ENCODE assay signal across 26 mouse cellular contexts in the genomic region with DNA sequence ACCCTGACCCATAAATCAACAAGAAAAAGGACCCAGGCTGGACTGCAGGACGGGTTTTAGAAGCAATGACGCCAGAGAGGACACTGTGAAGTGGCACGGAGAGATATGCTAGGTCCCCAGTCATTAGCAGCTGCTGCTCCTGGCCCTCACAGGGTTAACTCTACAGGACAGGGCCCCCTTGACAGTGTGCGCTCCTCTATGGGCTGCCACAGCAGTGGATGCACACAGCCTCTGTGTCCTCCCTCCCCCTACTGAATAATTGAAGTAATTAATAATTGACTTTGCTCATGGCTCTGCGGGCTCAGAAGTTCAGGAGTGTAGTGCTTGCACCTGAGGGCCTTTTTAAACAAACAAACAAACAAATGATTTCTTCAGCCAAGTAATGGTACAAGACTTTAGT. TPM values are rescaled to one million over a fixed set of nuclear protein-coding genes. Genes with fewer than 3 reads are reported as not detected.
A peak's percentile ranks its signal among the peaks of the same experiment; 100 is the strongest.
DNase-seq lines count a peak whose midpoint lies in the region; ATAC-seq and TF ChIP-seq lines count a peak whose summit lies in the region.
"Had no signal": no experiment of that assay in that cellular context is flagged by ENCODE, and none has a peak within 500 bp of the region (broad histone marks: within the 10 kb centered on the region; RNA-seq: fewer than 3 reads in every experiment).

No protein-coding gene starts in this region.

- ATAC-seq in kidney, embryonic 15.5 days (replicated peaks; ENCODE audit: low FRiP score): 0 out of 2 replicates have a peak, but pooled peaks have one; percentile 29
- ATAC-seq: forebrain, embryonic 13.5 days; forebrain, embryonic 16.5 days; Patski had no signal

- H3K4me2 ChIP-seq in kidney, embryonic 15.5 days: no peak overlapping the region
- H3K4me2 ChIP-seq: forebrain, embryonic 13.5 days; heart, embryonic 13.5 days; hindbrain, embryonic 14.5 days had no signal

- H3K27ac ChIP-seq in kidney, adult 2 months (ENCODE audit: insufficient read depth, low read depth, low read length): no peak overlapping the region
- no peak overlapping the region for H3K27ac ChIP-seq in kidney, embryonic 15.5 days
- 0 out of 2 replicates have a peak overlapping the region, but pooled peaks have one; percentile 47 for H3K27ac ChIP-seq in liver, adult 2 months (replicated peaks; ENCODE audit: insufficient read depth, low read depth, low read length)
- H3K27ac ChIP-seq: forebrain, embryonic 10.5 days; forebrain, embryonic 13.5 days; heart, adult 2 months; heart, embryonic 10.5 days; heart, embryonic 13.5 days; hindbrain, embryonic 14.5 days had no signal

- WGBS in kidney, adult 2 months: 28% methylated on average over 5 of the region's 5 CpGs
- 36% methylated on average over 5 of the region's 5 CpGs for WGBS in kidney, embryonic 15.5 days
- 32% methylated on average over 5 of the region's 5 CpGs for WGBS in liver, adult 2 months

- H3K27me3 ChIP-seq in kidney, adult 2 months (replicated peaks; ENCODE audit: control insufficient read depth, insufficient read depth, low read length): no peaks in the 10 kb centered on the region
- H3K27me3 ChIP-seq in kidney, embryonic 15.5 days: no peaks in the 10 kb centered on the region
- no peaks in the 10 kb centered on the region for H3K27me3 ChIP-seq in liver, adult 2 months (ENCODE audit: control insufficient read depth, insufficient read depth, low read length)
- H3K27me3 ChIP-seq: CH12.LX; forebrain, embryonic 13.5 days; heart, embryonic 13.5 days; Patski had no signal

- no peaks in the 10 kb centered on the region for H3K4me1 ChIP-seq in kidney, adult 2 months (ENCODE audit: control insufficient read depth, insufficient read depth, low read length)
- H3K4me1 ChIP-seq in kidney, embryonic 15.5 days: 0 out of 2 replicates have a peak, but pooled peaks cover 5% of the 10 kb centered on the region
- H3K4me1 ChIP-seq in liver, adult 2 months (ENCODE audit: control insufficient read depth, insufficient read depth, low read length): peaks cover 4% of the 10 kb centered on the region; the same call in 1 of the 2 replicates
- H3K4me1 ChIP-seq: forebrain, embryonic 10.5 days; forebrain, embryonic 13.5 days; heart, embryonic 10.5 days; heart, embryonic 13.5 days had no signal

- peak; percentile 39 for DNase-seq in kidney, adult 2 months
- no peak for DNase-seq in kidney, postnatal 14 days
- no peak for DNase-seq in kidney, postnatal 25 days
- DNase-seq in liver, adult 2 months (ENCODE audit: extremely low read depth, low read depth, low spot score): peak; percentile 40
- no peak for DNase-seq in liver
- DNase-seq: adrenal gland, postnatal 10 days; adrenal gland, postnatal 36 days; B cell, adult 2 months; cerebellum, adult 18-20 months; cerebellum, adult 9-10 months; cerebellum, postnatal 14 days; gastrocnemius, postnatal 10 days; gastrocnemius, postnatal 36 days; heart, adult 2 months; heart, postnatal 14 days; heart, postnatal 4 days had no signal

- H3K9me3 ChIP-seq in kidney, embryonic 15.5 days (replicated peaks): 0 out of 2 replicates have a peak, but pooled peaks cover 3% of the 10 kb centered on the region
- H3K9me3 ChIP-seq: forebrain, embryonic 10.5 days; forebrain, embryonic 13.5 days; G1E; heart, embryonic 10.5 days; heart, embryonic 13.5 days had no signal

- H3K9ac ChIP-seq in kidney, embryonic 15.5 days: no peak overlapping the region
- no peak overlapping the region for H3K9ac ChIP-seq in liver, adult 2 months (ENCODE audit: low read depth, low read length)
- H3K9ac ChIP-seq: forebrain, embryonic 13.5 days; heart, embryonic 13.5 days; hindbrain, embryonic 14.5 days had no signal

- no peak overlapping the region for H3K4me3 ChIP-seq in kidney, adult 2 months (ENCODE audit: insufficient read depth, low read depth, low read length)
- no peak overlapping the region for H3K4me3 ChIP-seq in kidney, embryonic 15.5 days (replicated peaks)
- no peak overlapping the region for H3K4me3 ChIP-seq in liver, adult 2 months (ENCODE audit: insufficient read depth, low read depth, low read length)
- H3K4me3 ChIP-seq: forebrain, embryonic 10.5 days; forebrain, embryonic 13.5 days; heart, adult 2 months; heart, embryonic 10.5 days; heart, embryonic 13.5 days had no signal

- no peak for TF ChIP-seq CTCF in kidney, adult 2 months (conservative IDR thresholded peaks at IDR 0.05; ENCODE audit: insufficient read depth, insufficient read length, low read depth, low read length)
- TF ChIP-seq CTCF in liver, adult 2 months (IDR thresholded peaks at IDR 0.05; ENCODE audit: low read depth, low read length): no peak

- no peaks in the 10 kb centered on the region for H3K36me3 ChIP-seq in kidney, adult 2 months (ENCODE audit: control insufficient read depth, insufficient read depth, low read length)
- peaks cover 24% of the 10 kb centered on the region for H3K36me3 ChIP-seq in kidney, embryonic 15.5 days
- H3K36me3 ChIP-seq in liver, adult 2 months (ENCODE audit: control insufficient read depth, insufficient read depth, low read length): peaks cover 3% of the 10 kb centered on the region; the same call in 1 of the 2 replicates

- H3K79me2 ChIP-seq in liver, adult 2 months (ENCODE audit: control insufficient read depth, insufficient read depth, low read length): no peaks in the 10 kb centered on the region

- no peak for TF ChIP-seq POLR2A in kidney, adult 2 months (IDR thresholded peaks at IDR 0.05; ENCODE audit: low read depth, low read length)
- no peak for TF ChIP-seq POLR2A in liver, adult 2 months (IDR thresholded peaks at IDR 0.05; ENCODE audit: extremely low read depth, insufficient read depth, low read length)

RNA-seq across cellular contexts. Expression of a gene that starts 9.3 kb away (rescaled TPM):
- polyA plus RNA-seq in kidney, adult 2 months (2012; rRNA removed): 21.4 and 26.6 TPM in 2 replicates
- 55.2 and 60.7 TPM in 2 replicates for polyA plus RNA-seq in kidney, embryonic 15.5 days (2015; fragmentation: Nextera tagmentation; extraction: Ambion mirVana)
- total RNA-seq in liver, adult 2 months (2014; rRNA removed): 27.1 and 33.4 TPM in 2 replicates
- 13.4 and 14.6 TPM in 2 replicates for polyA plus RNA-seq in liver, adult 2 months (2012; rRNA removed)

RNA-seq across cellular contexts. Expression of a gene that starts 13.8 kb away (rescaled TPM):
- 15.0 and 15.7 TPM in 2 replicates for polyA plus RNA-seq in kidney, adult 2 months (2012; rRNA removed)
- polyA plus RNA-seq in kidney, embryonic 15.5 days (2015; fragmentation: Nextera tagmentation; extraction: Ambion mirVana): 25.9 and 28.9 TPM in 2 replicates
- total RNA-seq in liver, adult 2 months (2014; rRNA removed): 7.9 and 9.2 TPM in 2 replicates
- polyA plus RNA-seq in liver, adult 2 months (2012; rRNA removed): 12.3 and 14.8 TPM in 2 replicates

RNA-seq across cellular contexts. Expression of a gene that starts 21.4 kb away (rescaled TPM):
- polyA plus RNA-seq in kidney, adult 2 months (2012; rRNA removed): 12.3 and 13.0 TPM in 2 replicates
- 38.0 and 38.7 TPM in 2 replicates for polyA plus RNA-seq in kidney, embryonic 15.5 days (2015; fragmentation: Nextera tagmentation; extraction: Ambion mirVana)
- 14.6 and 18.6 TPM in 2 replicates for total RNA-seq in liver, adult 2 months (2014; rRNA removed)
- polyA plus RNA-seq in liver, adult 2 months (2012; rRNA removed): 5.5 and 6.8 TPM in 2 replicates

RNA-seq across cellular contexts. Expression of a gene that starts 39.9 kb away (rescaled TPM):
- 74.0 and 92.5 TPM in 2 replicates for polyA plus RNA-seq in kidney, adult 2 months (2012; rRNA removed)
- polyA plus RNA-seq in kidney, embryonic 15.5 days (2015; fragmentation: Nextera tagmentation; extraction: Ambion mirVana): 160 and 246 TPM in 2 replicates
- 45.2 and 45.5 TPM in 2 replicates for total RNA-seq in liver, adult 2 months (2014; rRNA removed)
- 45.5 and 62.2 TPM in 2 replicates for polyA plus RNA-seq in liver, adult 2 months (2012; rRNA removed)

RNA-seq across cellular contexts. Expression of a gene that starts 42.6 kb away (rescaled TPM):
- 85.6 and 102 TPM in 2 replicates for polyA plus RNA-seq in kidney, adult 2 months (2012; rRNA removed)
- polyA plus RNA-seq in kidney, embryonic 15.5 days (2015; fragmentation: Nextera tagmentation; extraction: Ambion mirVana): 35.1 and 43.2 TPM in 2 replicates
- 11.1 and 11.7 TPM in 2 replicates for total RNA-seq in liver, adult 2 months (2014; rRNA removed)
- polyA plus RNA-seq in liver, adult 2 months (2012; rRNA removed): 39.9 and 67.8 TPM in 2 replicates

Comparison
In these comparisons a context has a peak if more than half of its experiments do, and no peak if none do; other contexts are left out.
1. DNase-seq: peak in kidney, adult 2 months (single experiment) and liver, adult 2 months (single experiment); none in kidney, postnatal 14 days (single experiment), kidney, postnatal 25 days (0 of 2) and liver (single experiment).